Mouse (Mus musculus) lung, embryonic 15.5 days (tissue): ENCODE measurements around the gene Cd209f. TPM values are rescaled to one million over a fixed set of nuclear protein-coding genes. Genes with fewer than 3 reads are reported as not detected.
"Not testable (repeated sequence)": the region's sequence is repeated elsewhere in the genome, so short reads cannot be mapped to it uniquely, and the experiment has no call there.

Source experiments
- ATAC-seq: fragments of 200-750 bp; cut with Nextera tagmentation; 2 replicates; pipeline ENCODE4 v1.8.0; 2017; ENCODE audit warnings: moderate number of reproducible peaks, borderline replicate concordance; ENCODE audit not compliant: low FRiP score, low TSS enrichment; ENCODE audit errors: extremely low read depth
- H3K27ac ChIP-seq: fragments of 300-500 bp; sonication (generic); 2 replicates; pipeline ENCODE4 v1.5.1; 2015; ENCODE audit warnings: moderate library complexity, mild to moderate bottlenecking, inconsistent platforms
- H3K27me3 ChIP-seq: fragments of 300-500 bp; sonication (generic); 2 replicates; pipeline ENCODE4 v1.6.1; 2015; ENCODE audit warnings: inconsistent platforms
- H3K36me3 ChIP-seq: fragments of 300-500 bp; sonication (generic); 2 replicates; pipeline ENCODE4 v1.6.1; 2015; ENCODE audit warnings: inconsistent platforms
- H3K4me1 ChIP-seq: fragments of 300-500 bp; sonication (generic); 2 replicates; pipeline ENCODE4 v1.6.1; 2015; ENCODE audit warnings: inconsistent platforms
- H3K4me2 ChIP-seq: fragments of 300-500 bp; sonication (generic); 2 replicates; pipeline ENCODE4 v1.6.1; 2015; ENCODE audit warnings: inconsistent platforms, mild to moderate bottlenecking, moderate library complexity
- H3K4me3 ChIP-seq: fragments of 300-500 bp; sonication (generic); 2 replicates; pipeline ENCODE4 v1.5.1; 2015; ENCODE audit warnings: mild to moderate bottlenecking, inconsistent platforms
- H3K9ac ChIP-seq: fragments of 300-500 bp; sonication (generic); 2 replicates; pipeline ENCODE4 v1.6.1; 2015; ENCODE audit warnings: inconsistent platforms
- H3K9me3 ChIP-seq: fragments of 300-500 bp; sonication (generic); 2 replicates; pipeline ENCODE4 v1.6.1; 2016; ENCODE audit warnings: inconsistent platforms
- WGBS: fragments of 180-500 bp; shearing (Covaris S2); methylation state at CpG from one replicate; pipeline ENCODE4 v1.1.7; 2015; 5-methylcytosine and 5-hydroxymethylcytosine counted together
- polyA plus RNA-seq: library from polyadenylated mRNA; unstranded; fragments of >200 nt; fragmentation: Nextera tagmentation; extraction: Ambion mirVana; gene quantifications from 2 replicates; pipeline ENCODE4 v1.2.1, GENCODE M21; 2015

Gene Cd209f
- polyA plus RNA-seq = not detected in 2 replicates

GRCm38 (mm10) chr8:4105735-4106134 is at the start of gene Cd209f:
Cd209f (minus strand) TSS chr8:4105835.
- not testable (repeated sequence) for H3K9ac ChIP-seq, ATAC-seq, H3K4me2 ChIP-seq, H3K27ac ChIP-seq, H3K9me3 ChIP-seq, H3K4me3 ChIP-seq, H3K4me1 ChIP-seq, H3K36me3 ChIP-seq, H3K27me3 ChIP-seq
- WGBS = 60% methylated on average over 2 of the region's 2 CpGs

- Histone ChIP-seq H3K9ac (no peak overlapping the region), H3K27me3 (no peaks in the 10 kb centered on the region), H3K4me1 (no peaks in the 10 kb centered on the region), H3K27ac (no peak overlapping the region), H3K4me3 (no peak overlapping the region), H3K36me3 (no peaks in the 10 kb centered on the region), H3K4me2 (no peak overlapping the region), H3K9me3 (no peaks in the 10 kb centered on the region)
- ATAC-seq = no peak
These were observed 49.2 kb upstream of the Cd209f start for GRCm38 (mm10) chr8:4154878-4155277.

- Histone ChIP-seq H3K36me3 (no peaks in the 10 kb centered on the region), H3K27me3 (no peaks in the 10 kb centered on the region), H3K4me2 (no peak overlapping the region), H3K9me3 (no peaks in the 10 kb centered on the region), H3K9ac (no peak overlapping the region), H3K27ac (no peak overlapping the region), H3K4me3 (no peak overlapping the region), H3K4me1 (no peaks in the 10 kb centered on the region)
- WGBS = 40% methylated on average over 1 of the region's 1 CpGs
- no peak for ATAC-seq
These were observed 41.6 kb upstream of the Cd209f start for GRCm38 (mm10) chr8:4147272-4147671.

- H3K27me3 ChIP-seq = no peaks in the 10 kb centered on the region
- H3K4me3 ChIP-seq = no peak overlapping the region
- no peak for ATAC-seq
- no peak overlapping the region for H3K27ac ChIP-seq
- no peak overlapping the region for H3K9ac ChIP-seq
- no peak overlapping the region for H3K4me2 ChIP-seq
- no peaks in the 10 kb centered on the region for H3K36me3 ChIP-seq
- no peaks in the 10 kb centered on the region for H3K4me1 ChIP-seq
- no peaks in the 10 kb centered on the region for H3K9me3 ChIP-seq
- 60% methylated on average over 3 of the region's 3 CpGs for whole genome bisulfite sequencing
These were observed 36.1 kb upstream of the Cd209f start for GRCm38 (mm10) chr8:4141721-4142120.

GRCm38 (mm10) chr8:4139660-4140646 is 34.3 kb upstream of the Cd209f start:
- no peak overlapping the region for H3K4me3 ChIP-seq
- H3K36me3 ChIP-seq = no peaks in the 10 kb centered on the region
- H3K4me2 ChIP-seq = peak overlapping the region; percentile 26; the same call in 1 of the 2 replicates
- H3K4me1 ChIP-seq = no peaks in the 10 kb centered on the region
- ATAC-seq = 0 out of 2 replicates have a peak, but pooled peaks have one; percentile 19
- H3K27ac ChIP-seq = no peak overlapping the region
- H3K9ac ChIP-seq = no peak overlapping the region
- H3K9me3 ChIP-seq = no peaks in the 10 kb centered on the region
- no peaks in the 10 kb centered on the region for H3K27me3 ChIP-seq
- WGBS = 9% methylated on average over 12 of the region's 12 CpGs

- 89% methylated on average over 10 of the region's 10 CpGs for WGBS
- no peak within 1 kb of the TSS for H3K4me2 ChIP-seq
- ATAC-seq = no peak
- no peaks in the 10 kb centered on the region for H3K9me3 ChIP-seq
- no peaks in the 10 kb centered on the region for H3K36me3 ChIP-seq
- no peak within 1 kb of the TSS for H3K9ac ChIP-seq
- H3K4me3 ChIP-seq = no peak within 1 kb of the TSS
- no peaks in the 10 kb centered on the region for H3K4me1 ChIP-seq
- H3K27me3 ChIP-seq = no peaks in the 10 kb centered on the region
- no peak within 1 kb of the TSS for H3K27ac ChIP-seq
These were observed 28.2 kb upstream of the Cd209f start, which contains the start of gene Cd209g for GRCm38 (mm10) chr8:4133798-4134197. Cd209g (plus strand) TSS chr8:4134098.

GRCm38 (mm10) chr8:4088514-4088913 is 17.1 kb downstream of the Cd209f start:
- not testable (repeated sequence) for H3K36me3 ChIP-seq, H3K9me3 ChIP-seq, H3K4me2 ChIP-seq, H3K9ac ChIP-seq, H3K4me1 ChIP-seq, H3K4me3 ChIP-seq, H3K27ac ChIP-seq, ATAC-seq, H3K27me3 ChIP-seq
- 69% methylated on average over 3 of the region's 3 CpGs for WGBS

- not testable (repeated sequence) for H3K4me2 ChIP-seq, H3K27me3 ChIP-seq, H3K9me3 ChIP-seq, H3K4me3 ChIP-seq, H3K4me1 ChIP-seq, H3K9ac ChIP-seq, H3K27ac ChIP-seq, H3K36me3 ChIP-seq
- peak; percentile 46; the same call in 1 of the 2 replicates for ATAC-seq
- 42% methylated on average over 26 of the region's 33 CpGs for WGBS
These were observed 18.4 kb downstream of the Cd209f start for GRCm38 (mm10) chr8:4087180-4087722.

Other genes with a start within 250 kb of the Cd209f start
- not detected in 2 replicates for gene Cd209d, start 227.3 kb downstream of the Cd209f start, polyA plus RNA-seq
- gene Cd209b, start 179.0 kb downstream of the Cd209f start, polyA plus RNA-seq = not detected in 2 replicates
- 0.34 TPM in 2 replicates for gene Cd209c, start 151.1 kb downstream of the Cd209f start, polyA plus RNA-seq
- not detected in 2 replicates for gene Cd209g, start 28.3 kb upstream of the Cd209f start, polyA plus RNA-seq
- gene Evi5l, start 60.7 kb upstream of the Cd209f start, polyA plus RNA-seq = 21.3 and 23.5 TPM in 2 replicates
- 7.5 TPM in 2 replicates for gene Prr36, start 111.6 kb upstream of the Cd209f start, polyA plus RNA-seq
- 3.8 and 4.2 TPM in 2 replicates for gene Lrrc8e, start 121.0 kb upstream of the Cd209f start, polyA plus RNA-seq
- 29.6 and 31.3 TPM in 2 replicates for gene Map2k7, start 132.9 kb upstream of the Cd209f start, polyA plus RNA-seq
- gene Gm49320, start 133.0 kb upstream of the Cd209f start, polyA plus RNA-seq = 1.4 and 1.5 TPM in 2 replicates
- 2.5 and 3.4 TPM in 2 replicates for gene Tgfbr3l, start 142.4 kb upstream of the Cd209f start, polyA plus RNA-seq
- gene Snapc2, start 147.2 kb upstream of the Cd209f start, polyA plus RNA-seq = 60.8 and 61.6 TPM in 2 replicates
- gene Ctxn1, start 153.4 kb upstream of the Cd209f start, polyA plus RNA-seq = 75.3 and 75.6 TPM in 2 replicates
- 55.1 and 56.0 TPM in 2 replicates for gene Timm44, start 170.1 kb upstream of the Cd209f start, polyA plus RNA-seq
- 16.8 and 30.8 TPM in 2 replicates for gene Ccl25, start 219.4 kb upstream of the Cd209f start, polyA plus RNA-seq
- gene Elavl1, start 219.6 kb upstream of the Cd209f start, polyA plus RNA-seq = 270 and 272 TPM in 2 replicates